Mouse (Mus musculus) right cerebral cortex, postnatal 10 days (tissue): ENCODE data around the gene Atoh8.

Experiments used
- DNase-seq, 2 experiments: peaks; one replicate each; pipeline ENCODE4 v3.0.0; 2021; ENCODE audit warnings: low spot score in 2 of 2

Atoh8 gene

GRCm38 (mm10) chr6:72227665-72228265 lies 7.6 kb downstream of the Atoh8 start:
- no peak for DNase-seq

- DNase-seq = no peak
Measured at GRCm38 (mm10) chr6:72227011-72227410, 8.4 kb downstream of the Atoh8 start.

- DNase-seq = no peak
Measured at GRCm38 (mm10) chr6:72225686-72226085, 9.7 kb downstream of the Atoh8 start.

GRCm38 (mm10) chr6:72223892-72224291 lies 11.5 kb downstream of the Atoh8 start:
- no peak for DNase-seq

GRCm38 (mm10) chr6:72222876-72223275 lies 12.5 kb downstream of the Atoh8 start:
- no peak for DNase-seq

GRCm38 (mm10) chr6:72222271-72222724 lies 13.1 kb downstream of the Atoh8 start:
- no peak for DNase-seq

GRCm38 (mm10) chr6:72221271-72221670 lies 14.1 kb downstream of the Atoh8 start:
- DNase-seq = no peak

GRCm38 (mm10) chr6:72219549-72219948 lies 15.8 kb downstream of the Atoh8 start:
- no peak for DNase-seq

- no peak for DNase-seq
Measured at GRCm38 (mm10) chr6:72218281-72218680, 17.1 kb downstream of the Atoh8 start.

- no peak for DNase-seq
Measured at GRCm38 (mm10) chr6:72217415-72217784, 18.0 kb downstream of the Atoh8 start.

GRCm38 (mm10) chr6:72216681-72217414 lies 18.5 kb downstream of the Atoh8 start:
- peak; percentile 98 for DNase-seq

GRCm38 (mm10) chr6:72215582-72215981 lies 19.8 kb downstream of the Atoh8 start:
- no peak for DNase-seq

GRCm38 (mm10) chr6:72211360-72211759 lies 24.0 kb downstream of the Atoh8 start:
- DNase-seq = no peak

GRCm38 (mm10) chr6:72210823-72211222 lies 24.6 kb downstream of the Atoh8 start:
- DNase-seq = no peak

GRCm38 (mm10) chr6:72209738-72210137 lies 25.6 kb downstream of the Atoh8 start:
- no peak for DNase-seq

GRCm38 (mm10) chr6:72208406-72209045 lies 26.9 kb downstream of the Atoh8 start:
- DNase-seq = no peak

GRCm38 (mm10) chr6:72206021-72206420 lies 29.4 kb downstream of the Atoh8 start:
- no peak for DNase-seq

GRCm38 (mm10) chr6:72204858-72205257 lies 30.5 kb downstream of the Atoh8 start:
- no peak for DNase-seq

GRCm38 (mm10) chr6:72203279-72203678 lies 32.1 kb downstream of the Atoh8 start:
- DNase-seq = no peak

GRCm38 (mm10) chr6:72202732-72203131 lies 32.6 kb downstream of the Atoh8 start:
- no peak for DNase-seq

GRCm38 (mm10) chr6:72200595-72201256 lies 34.7 kb downstream of the Atoh8 start:
- no peak for DNase-seq

GRCm38 (mm10) chr6:72197515-72197914 lies 37.9 kb downstream of the Atoh8 start:
- no peak for DNase-seq
